Mouse (Mus musculus) kidney, embryonic 15.5 days (tissue): ENCODE measurements at regions not wholly inside any gene's neighbourhood (a gene's known extent, or its start where the extent isn't known, plus 50 kb on each side); places are given as distances from the start of the nearest gene placed in this dataset.
A peak's percentile ranks its signal among the peaks of the same experiment; 100 is the strongest.

ENCODE experiments used
- ATAC-seq: fragments of 200-750 bp; cut with Nextera tagmentation; replicated peaks from 2 replicates; pipeline ENCODE4 v1.8.0; 2017; ENCODE audit warnings: moderate TSS enrichment; ENCODE audit not compliant: low FRiP score
- H3K27ac ChIP-seq: fragments of 300-500 bp; sonication (generic); 2 replicates; pipeline ENCODE4 v1.5.1; 2015; ENCODE audit warnings: mild to moderate bottlenecking, inconsistent platforms
- H3K27me3 ChIP-seq: fragments of 300-500 bp; sonication (generic); 2 replicates; pipeline ENCODE4 v1.6.1; 2015; ENCODE audit warnings: inconsistent platforms
- H3K36me3 ChIP-seq: fragments of 300-500 bp; sonication (generic); 2 replicates; pipeline ENCODE4 v1.6.1; 2015; ENCODE audit warnings: inconsistent platforms
- H3K4me1 ChIP-seq: fragments of 300-500 bp; sonication (generic); 2 replicates; pipeline ENCODE4 v1.6.1; 2015; ENCODE audit warnings: inconsistent platforms
- H3K4me2 ChIP-seq: fragments of 300-500 bp; sonication (generic); 2 replicates; pipeline ENCODE4 v1.6.1; 2015; ENCODE audit warnings: moderate library complexity, mild to moderate bottlenecking, inconsistent platforms
- H3K4me3 ChIP-seq: fragments of 300-500 bp; sonication (generic); replicated peaks from 2 replicates; pipeline ENCODE4 v1.5.1; 2015; ENCODE audit warnings: mild to moderate bottlenecking, inconsistent platforms
- H3K9ac ChIP-seq: fragments of 300-500 bp; sonication (generic); 2 replicates; pipeline ENCODE4 v1.6.1; 2015; ENCODE audit warnings: mild to moderate bottlenecking, inconsistent platforms
- H3K9me3 ChIP-seq: fragments of 300-500 bp; sonication (generic); replicated peaks from 2 replicates; pipeline ENCODE4 v1.6.1; 2016; ENCODE audit warnings: inconsistent platforms
- WGBS: fragments of 180-500 bp; shearing (Covaris S2); methylation state at CpG from one replicate; pipeline ENCODE4 v1.1.7; 2015; ENCODE audit warnings: mixed read lengths; 5-methylcytosine and 5-hydroxymethylcytosine counted together

DNA sequence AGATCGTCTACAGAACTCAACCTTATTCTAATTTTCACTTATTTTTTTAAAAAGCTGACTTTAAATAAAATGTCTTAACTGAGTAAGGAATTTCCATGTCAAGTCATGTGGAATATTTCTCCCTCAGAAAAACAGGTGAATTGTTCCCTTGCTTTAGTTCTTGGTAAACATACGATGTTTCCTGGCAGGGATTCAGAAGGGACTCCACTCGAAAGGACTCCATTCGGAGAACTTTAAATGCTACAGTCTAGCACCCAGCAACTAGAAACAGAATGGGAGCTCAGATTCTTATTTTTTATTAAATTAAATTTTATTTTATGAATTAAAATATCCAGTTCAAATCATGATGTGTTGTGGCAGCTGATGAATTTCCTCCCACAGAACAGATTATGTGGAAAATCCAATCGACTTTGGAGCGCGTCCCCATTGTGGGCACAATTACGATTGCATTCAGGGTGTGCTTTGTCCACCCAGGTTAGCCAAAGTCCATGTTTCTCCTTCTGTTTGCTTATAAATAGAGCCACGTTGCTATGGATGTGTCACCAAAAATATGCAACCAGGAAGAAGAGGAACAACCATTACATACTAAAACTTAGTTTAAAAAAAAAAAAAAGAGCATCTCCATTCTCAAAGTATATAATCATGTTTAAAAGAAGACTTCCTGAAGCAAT lies 230.5 kb upstream of the Fat1 start:
- H3K9me3 ChIP-seq: no peaks in the 10 kb centered on the region
- no peak overlapping the region for H3K4me3 ChIP-seq
- no peak overlapping the region for H3K27ac ChIP-seq
- H3K4me1 ChIP-seq: peaks cover 8% of the 10 kb centered on the region
- no peaks in the 10 kb centered on the region for H3K27me3 ChIP-seq
- no peak for ATAC-seq
- H3K4me2 ChIP-seq: no peak overlapping the region
- no peaks in the 10 kb centered on the region for H3K36me3 ChIP-seq
- no peak overlapping the region for H3K9ac ChIP-seq
- WGBS: 74% methylated on average over 9 of the region's 9 CpGs

DNA sequence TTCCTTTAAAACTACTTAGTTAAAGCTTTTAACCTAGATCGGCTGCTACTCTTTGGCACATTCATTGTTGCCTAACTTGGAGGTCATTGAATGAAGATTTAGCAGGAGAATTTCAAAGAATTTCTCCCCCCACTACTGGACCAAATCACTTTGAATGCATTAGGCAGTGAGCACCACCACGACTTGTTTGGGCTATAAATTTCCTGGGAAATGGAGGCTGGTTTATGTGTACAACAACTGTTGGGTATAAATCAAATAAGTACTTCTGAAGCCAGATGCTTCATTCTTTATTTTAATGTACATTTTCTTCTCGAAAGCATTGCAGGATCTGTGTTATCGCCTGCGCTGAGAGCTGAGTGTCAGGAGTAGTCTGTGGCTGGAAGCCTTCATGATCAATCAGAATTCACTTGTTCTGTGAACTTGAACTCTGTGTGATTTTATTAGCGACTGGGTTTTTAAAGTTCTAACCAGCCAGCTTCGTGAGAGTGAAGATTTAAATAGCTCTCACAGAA lies 226.5 kb upstream of the Fat1 start:
- peak overlapping the region; percentile 48 for H3K27ac ChIP-seq
- H3K4me3 ChIP-seq: no peak overlapping the region
- no peaks in the 10 kb centered on the region for H3K9me3 ChIP-seq
- no peaks in the 10 kb centered on the region for H3K36me3 ChIP-seq
- H3K9ac ChIP-seq: no peak overlapping the region
- H3K27me3 ChIP-seq: no peaks in the 10 kb centered on the region
- WGBS: 29% methylated on average over 7 of the region's 7 CpGs
- ATAC-seq: peak; percentile 67
- H3K4me2 ChIP-seq: no peak overlapping the region
- H3K4me1 ChIP-seq: peaks cover 10% of the 10 kb centered on the region

DNA sequence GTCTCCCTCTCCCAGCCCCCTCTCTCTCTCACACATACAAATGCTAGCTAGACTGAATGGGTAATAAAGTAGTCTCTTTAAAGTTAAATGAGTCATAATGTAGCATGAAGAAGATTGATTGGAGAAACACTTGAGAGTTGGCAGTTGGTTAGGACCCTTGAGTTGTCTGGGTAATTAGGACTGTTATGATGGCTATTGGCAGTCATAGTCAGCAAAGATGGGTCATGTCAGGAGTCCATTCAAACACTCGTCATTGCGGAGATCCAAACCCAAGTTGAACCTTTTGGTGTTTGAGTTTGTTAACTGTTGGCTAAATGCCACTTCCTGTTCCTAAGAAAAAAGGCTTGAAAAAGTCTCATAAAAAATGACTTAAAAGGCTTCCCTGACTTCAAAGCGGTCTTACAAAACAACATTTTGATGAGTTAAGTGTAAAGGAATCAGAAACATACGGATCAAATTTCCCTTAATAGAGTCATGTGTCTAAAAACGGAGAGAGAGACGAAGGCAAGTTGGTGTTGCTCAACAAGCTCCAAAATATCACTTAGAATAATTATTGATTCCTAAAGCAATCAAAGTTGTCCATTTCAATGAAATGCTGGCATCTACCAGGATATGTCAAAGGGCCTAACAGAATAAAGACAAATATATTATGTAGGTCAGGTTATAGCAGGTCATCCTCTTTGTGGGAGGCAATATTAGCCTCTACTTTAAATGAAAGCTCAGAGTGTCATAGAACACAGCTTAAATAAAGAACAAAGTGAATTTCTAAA lies 225.9 kb upstream of the Fat1 start:
- Histone ChIP-seq H3K9me3 (no peaks in the 10 kb centered on the region), H3K9ac (no peak overlapping the region), H3K4me3 (no peak overlapping the region), H3K27me3 (no peaks in the 10 kb centered on the region), H3K4me2 (no peak overlapping the region), H3K27ac (peak overlapping the region; percentile 48), H3K4me1 (peaks cover 10% of the 10 kb centered on the region), H3K36me3 (no peaks in the 10 kb centered on the region)
- 12% methylated on average over 6 of the region's 6 CpGs for WGBS
- ATAC-seq: peak; percentile 74

DNA sequence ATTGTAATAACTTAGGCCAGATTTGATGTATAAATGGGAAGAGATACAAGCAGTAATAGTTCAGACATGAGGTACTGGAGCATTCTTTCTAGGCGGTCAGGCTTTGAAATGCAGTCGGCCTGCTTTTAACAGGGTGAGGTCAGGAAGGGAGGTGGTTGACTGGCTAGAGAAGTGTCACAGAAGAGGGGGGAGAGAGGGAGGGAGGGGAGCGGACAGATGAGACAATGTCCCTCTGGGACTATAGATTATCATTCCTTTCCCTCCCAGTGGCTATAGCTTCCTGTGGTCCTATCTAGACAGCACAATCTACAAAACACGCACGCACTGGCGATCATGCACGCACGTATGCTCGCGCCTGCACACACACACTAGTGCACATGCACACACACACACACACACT lies 200.7 kb upstream of the Fat1 start:
- ATAC-seq: peak; percentile 66; the same call in 1 of the 2 replicates
- no peak overlapping the region for H3K4me3 ChIP-seq
- H3K36me3 ChIP-seq: no peaks in the 10 kb centered on the region
- no peak overlapping the region for H3K27ac ChIP-seq
- no peak overlapping the region for H3K9ac ChIP-seq
- H3K4me2 ChIP-seq: no peak overlapping the region
- WGBS: 49% methylated on average over 10 of the region's 10 CpGs
- H3K9me3 ChIP-seq: no peaks in the 10 kb centered on the region
- H3K4me1 ChIP-seq: peaks cover 13% of the 10 kb centered on the region; the same call in 1 of the 2 replicates
- H3K27me3 ChIP-seq: no peaks in the 10 kb centered on the region

DNA sequence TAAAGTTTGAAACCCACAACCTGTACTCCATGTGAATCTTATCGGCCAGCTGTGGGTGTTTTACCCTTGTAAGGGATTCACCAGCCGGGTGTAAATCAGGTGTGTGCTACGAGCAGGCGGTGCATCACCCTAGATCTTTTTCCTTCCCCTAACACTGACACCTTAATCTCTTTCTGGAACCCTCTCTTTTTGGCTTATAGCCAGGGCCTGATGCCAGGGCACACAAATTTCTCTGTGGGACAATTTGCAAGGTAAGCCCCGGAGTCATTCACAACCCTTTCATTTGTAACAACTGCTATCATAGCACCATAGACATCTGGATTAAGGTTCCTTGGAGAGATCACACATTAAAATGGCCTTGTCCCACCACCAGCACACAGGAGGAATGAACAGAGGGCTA lies 199.4 kb upstream of the Fat1 start:
- ATAC-seq: no peak
- Histone ChIP-seq H3K27ac (no peak overlapping the region), H3K9me3 (no peaks in the 10 kb centered on the region), H3K36me3 (no peaks in the 10 kb centered on the region), H3K4me1 (peaks cover 13% of the 10 kb centered on the region; the same call in 1 of the 2 replicates), H3K4me2 (no peak overlapping the region), H3K9ac (no peak overlapping the region), H3K4me3 (no peak overlapping the region), H3K27me3 (no peaks in the 10 kb centered on the region)
- WGBS: 81% methylated on average over 5 of the region's 5 CpGs

DNA sequence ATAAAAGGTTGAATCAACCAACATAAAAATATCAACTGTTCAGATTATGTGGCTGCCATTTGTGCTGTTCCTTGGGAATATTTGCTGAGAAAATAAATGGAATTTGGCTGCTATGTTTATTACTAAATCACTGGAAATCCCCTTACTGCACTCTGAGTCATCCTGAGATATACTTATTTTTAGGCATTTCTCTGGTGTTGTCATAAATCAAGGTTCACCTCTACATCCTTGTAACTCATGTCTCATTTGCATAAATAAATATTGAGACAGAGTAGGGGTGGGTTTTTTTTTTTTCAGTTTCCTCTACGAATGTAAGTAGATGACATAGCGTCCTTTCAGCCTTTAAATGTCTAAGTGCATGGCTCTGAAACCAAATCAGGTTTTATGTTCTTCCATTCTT lies 191.9 kb upstream of the Fat1 start:
- H3K36me3 ChIP-seq: no peaks in the 10 kb centered on the region
- no peaks in the 10 kb centered on the region; the same call in 1 of the 2 replicates for H3K9me3 ChIP-seq
- no peak overlapping the region for H3K4me2 ChIP-seq
- H3K9ac ChIP-seq: no peak overlapping the region
- 52% methylated on average over 2 of the region's 2 CpGs for WGBS
- no peak overlapping the region for H3K27ac ChIP-seq
- no peaks in the 10 kb centered on the region for H3K27me3 ChIP-seq
- no peak for ATAC-seq
- H3K4me1 ChIP-seq: no peaks in the 10 kb centered on the region
- H3K4me3 ChIP-seq: no peak overlapping the region

DNA sequence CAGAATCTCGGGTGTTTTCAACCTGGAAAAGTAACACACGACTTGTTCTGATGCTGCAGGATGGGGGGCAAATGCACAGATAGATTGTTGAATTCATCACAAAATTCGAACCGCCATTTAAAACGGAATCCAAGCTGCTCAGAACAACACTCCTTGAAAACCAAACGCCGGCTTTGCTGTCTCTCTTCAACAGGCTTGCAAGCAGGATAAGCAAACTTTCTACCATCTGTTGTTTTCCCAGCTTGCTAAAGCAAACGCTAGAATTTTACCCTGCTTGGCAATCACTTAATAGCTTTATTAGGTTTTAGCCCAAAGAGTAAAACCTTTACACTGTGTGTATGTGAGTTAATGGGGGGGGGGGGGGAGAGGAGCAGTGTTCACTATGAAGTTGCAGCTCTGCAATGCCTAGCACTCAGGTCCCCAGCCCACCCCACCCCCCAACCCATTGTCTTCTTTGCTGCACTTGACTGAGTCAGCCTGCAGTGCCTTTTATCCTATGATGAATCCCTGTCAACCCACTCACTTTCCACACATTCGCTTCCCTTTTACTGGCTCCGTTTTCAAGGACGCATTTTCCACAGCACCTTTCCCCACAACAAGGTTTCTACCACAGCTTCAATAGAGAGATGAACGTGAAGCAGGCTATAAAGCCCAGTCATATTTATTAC lies 190.1 kb upstream of the Fat1 start:
- Histone ChIP-seq H3K4me3 (no peak overlapping the region), H3K36me3 (no peaks in the 10 kb centered on the region), H3K27me3 (no peaks in the 10 kb centered on the region), H3K27ac (no peak overlapping the region), H3K9ac (no peak overlapping the region), H3K4me1 (no peaks in the 10 kb centered on the region), H3K4me2 (no peak overlapping the region), H3K9me3 (no peaks in the 10 kb centered on the region; the same call in 1 of the 2 replicates)
- 56% methylated on average over 12 of the region's 12 CpGs for WGBS
- no peak for ATAC-seq

DNA sequence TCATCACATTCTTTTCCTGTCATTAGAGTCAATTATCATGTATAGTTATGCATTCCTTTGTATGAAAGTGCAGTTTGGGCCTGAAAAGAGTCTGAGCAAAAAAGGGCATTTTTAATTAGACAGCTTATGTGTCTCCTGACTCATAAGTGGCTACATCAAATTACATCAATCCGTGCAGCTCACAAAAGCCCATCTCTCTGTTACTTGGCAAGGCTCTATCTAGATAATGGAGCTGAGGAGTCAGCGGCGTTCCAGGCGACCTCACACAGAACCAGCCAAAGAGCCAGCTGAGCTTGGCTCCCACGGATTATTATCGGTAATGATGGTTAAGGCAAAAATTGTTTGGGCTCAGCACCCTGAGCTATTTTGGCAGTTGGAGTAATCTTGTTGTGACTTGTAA lies 176.5 kb upstream of the Fat1 start:
- Histone ChIP-seq H3K4me1 (0 out of 2 replicates have a peak, but pooled peaks cover 3% of the 10 kb centered on the region), H3K9ac (no peak overlapping the region), H3K4me3 (no peak overlapping the region), H3K36me3 (no peaks in the 10 kb centered on the region), H3K27me3 (no peaks in the 10 kb centered on the region), H3K27ac (no peak overlapping the region), H3K4me2 (no peak overlapping the region), H3K9me3 (no peaks in the 10 kb centered on the region)
- ATAC-seq: no peak
- WGBS: 42% methylated on average over 6 of the region's 6 CpGs

DNA sequence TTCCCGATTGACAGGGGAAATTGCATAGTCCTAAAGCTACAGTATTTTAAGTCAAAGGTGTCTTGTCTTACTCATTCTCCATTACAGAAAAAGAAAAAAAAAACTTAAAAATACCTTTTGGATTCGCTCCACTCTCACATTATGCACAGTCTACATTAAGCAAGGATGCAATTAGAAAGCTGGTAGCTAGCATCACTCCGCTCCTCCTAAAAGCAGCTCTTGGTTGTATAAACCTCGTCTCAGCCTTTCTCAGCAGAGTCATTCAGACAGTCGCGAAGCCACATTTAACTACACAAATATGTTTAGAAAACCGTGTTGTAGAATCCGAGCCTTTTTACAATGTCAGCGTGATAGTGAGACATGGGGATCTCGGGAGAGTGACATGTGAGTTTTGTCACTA lies 172.5 kb upstream of the Fat1 start:
- H3K27ac ChIP-seq: no peak overlapping the region
- H3K4me3 ChIP-seq: no peak overlapping the region
- H3K9me3 ChIP-seq: no peaks in the 10 kb centered on the region
- no peaks in the 10 kb centered on the region for H3K27me3 ChIP-seq
- H3K4me1 ChIP-seq: peaks cover 15% of the 10 kb centered on the region
- no peak for ATAC-seq
- H3K36me3 ChIP-seq: no peaks in the 10 kb centered on the region
- 85% methylated on average over 10 of the region's 10 CpGs for WGBS
- no peak overlapping the region for H3K9ac ChIP-seq
- H3K4me2 ChIP-seq: no peak overlapping the region

DNA sequence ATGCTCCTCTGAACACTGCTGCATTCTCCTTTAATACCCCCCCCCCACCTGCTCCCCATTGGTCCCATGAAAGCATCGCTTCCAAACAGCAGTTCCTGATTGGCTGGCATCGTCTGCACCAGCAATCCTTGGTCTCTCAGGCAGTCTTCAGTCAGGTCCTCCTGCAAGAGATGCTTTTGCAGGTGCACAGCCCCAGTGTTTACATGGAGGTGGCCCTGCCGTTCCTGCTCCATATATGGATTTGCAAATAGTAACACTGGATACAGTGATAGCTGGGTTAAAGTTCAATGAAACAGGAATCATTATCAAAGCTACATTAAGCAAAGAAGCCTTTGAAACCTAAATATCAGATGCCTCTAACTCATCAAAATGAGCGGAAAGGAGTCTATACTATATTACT lies 170.1 kb upstream of the Fat1 start:
- Histone ChIP-seq H3K4me1 (peaks cover 12% of the 10 kb centered on the region), H3K36me3 (no peaks in the 10 kb centered on the region), H3K4me3 (no peak overlapping the region), H3K27me3 (no peaks in the 10 kb centered on the region), H3K27ac (no peak overlapping the region), H3K9me3 (no peaks in the 10 kb centered on the region), H3K4me2 (no peak overlapping the region), H3K9ac (no peak overlapping the region)
- no peak for ATAC-seq
- 62% methylated on average over 4 of the region's 4 CpGs for WGBS

DNA sequence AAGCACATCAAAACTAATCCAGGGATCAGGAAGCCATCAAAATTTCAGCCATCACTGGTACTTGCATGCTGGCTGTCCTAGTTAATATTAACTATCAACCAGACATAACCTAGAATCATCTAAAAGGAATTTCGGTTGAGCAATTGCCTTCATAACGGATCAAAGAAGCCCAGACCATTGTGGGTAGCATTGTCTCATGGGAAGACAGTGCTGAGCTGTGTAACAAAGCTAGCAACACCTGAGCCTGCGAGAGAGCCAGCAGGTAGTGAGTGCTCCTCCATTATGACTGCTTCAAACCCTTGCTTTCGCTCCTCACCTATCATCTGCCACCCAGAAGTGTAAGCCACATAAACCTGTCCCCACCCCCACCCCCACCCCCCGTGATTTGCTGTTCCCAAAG lies 169.6 kb upstream of the Fat1 start:
- ATAC-seq: peak; percentile 64
- Histone ChIP-seq H3K36me3 (no peaks in the 10 kb centered on the region), H3K27ac (no peak overlapping the region), H3K4me3 (no peak overlapping the region), H3K9ac (no peak overlapping the region), H3K27me3 (no peaks in the 10 kb centered on the region), H3K4me2 (peak overlapping the region; percentile 36), H3K4me1 (peaks cover 12% of the 10 kb centered on the region), H3K9me3 (no peaks in the 10 kb centered on the region)
- WGBS: 54% methylated on average over 5 of the region's 5 CpGs
